Mouse (Mus musculus) liver, postnatal 0 days (tissue): ENCODE measurements around the gene Gm20696.

Source experiments
- CTCF ChIP-seq: sonication (generic); IDR thresholded peaks from 2 replicates; pipeline ENCODE4 v1.5.1; 2016; ENCODE audit warnings: antibody characterized with exemption, low read depth
- EP300 ChIP-seq: IDR thresholded peaks from 2 replicates; pipeline ENCODE4 v1.6.1; 2016; ENCODE audit warnings: antibody characterized with exemption, low read depth, mild to moderate bottlenecking

DNA sequence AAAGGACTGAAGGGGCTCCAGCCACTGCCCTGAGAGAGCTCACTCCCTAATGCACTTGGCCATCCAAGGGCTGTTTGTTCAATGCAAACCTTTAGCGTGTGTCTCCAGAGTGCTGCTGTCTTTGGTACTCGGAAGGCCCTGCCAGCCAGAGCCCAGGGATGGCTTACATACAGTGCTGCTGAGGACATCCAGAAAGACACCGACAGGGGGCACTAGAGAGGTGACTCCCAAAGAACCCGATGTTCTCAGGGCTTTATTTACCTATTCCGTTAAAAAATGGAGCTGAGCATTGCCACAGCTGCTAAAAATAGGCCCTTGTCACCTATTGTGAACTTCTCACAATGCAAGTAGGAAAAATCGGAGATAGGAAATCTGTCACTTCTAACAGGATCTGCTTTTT lies 54.7 kb downstream of the Gm20696 start:
- TF ChIP-seq CTCF (peak; percentile 30), EP300 (no peak)
